Mouse (Mus musculus): ENCODE results near the gene Sppl2b.
A peak's percentile ranks its signal among the peaks of the same experiment; 100 is the strongest.

Gene Sppl2b

GRCm38 (mm10) chr10:80897861-80898510 is 42.9 kb downstream of the Sppl2b start:
- DNase-seq (ENCODE audit: low read depth) = no peak

GRCm38 (mm10) chr10:80899074-80899473 is 44.0 kb downstream of the Sppl2b start:
- no peak for DNase-seq (ENCODE audit: low read depth)

DNA sequence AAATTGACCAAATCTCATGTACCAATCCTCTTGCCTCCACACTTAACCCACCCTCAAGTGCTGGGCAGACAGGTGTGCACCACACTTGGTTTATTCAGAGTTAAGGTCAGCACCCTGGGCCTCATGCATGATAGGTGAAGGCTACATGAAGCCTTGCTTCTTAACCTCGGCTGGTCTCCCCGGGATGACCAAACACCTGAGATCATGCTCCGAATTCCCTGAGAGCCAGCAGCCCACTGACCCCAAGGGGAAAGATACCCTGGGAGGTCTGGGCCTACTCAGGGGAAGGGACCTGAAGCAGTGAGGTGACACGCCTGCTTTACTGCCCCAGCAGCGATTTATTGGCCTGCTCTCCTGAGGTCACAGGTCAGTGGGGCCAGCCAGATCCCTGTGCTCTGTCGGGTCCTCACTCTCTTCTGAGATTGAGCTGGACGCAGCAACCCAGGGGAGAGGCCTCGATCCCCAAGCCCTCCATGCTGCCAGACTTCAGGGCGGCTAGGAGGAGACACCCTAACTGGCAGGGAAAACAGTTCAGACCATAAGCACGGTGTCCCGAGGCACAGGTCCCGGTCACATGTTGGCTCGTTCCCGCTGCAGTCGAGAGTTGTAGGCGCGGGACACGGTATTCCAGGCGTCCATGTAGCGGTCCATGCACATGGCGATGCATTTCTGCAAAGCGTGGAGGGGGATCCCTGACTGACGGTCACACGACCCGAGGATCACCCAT is 44.7 kb downstream of the Sppl2b start:
- DNase-seq (ENCODE audit: low read depth) = no peak

DNA sequence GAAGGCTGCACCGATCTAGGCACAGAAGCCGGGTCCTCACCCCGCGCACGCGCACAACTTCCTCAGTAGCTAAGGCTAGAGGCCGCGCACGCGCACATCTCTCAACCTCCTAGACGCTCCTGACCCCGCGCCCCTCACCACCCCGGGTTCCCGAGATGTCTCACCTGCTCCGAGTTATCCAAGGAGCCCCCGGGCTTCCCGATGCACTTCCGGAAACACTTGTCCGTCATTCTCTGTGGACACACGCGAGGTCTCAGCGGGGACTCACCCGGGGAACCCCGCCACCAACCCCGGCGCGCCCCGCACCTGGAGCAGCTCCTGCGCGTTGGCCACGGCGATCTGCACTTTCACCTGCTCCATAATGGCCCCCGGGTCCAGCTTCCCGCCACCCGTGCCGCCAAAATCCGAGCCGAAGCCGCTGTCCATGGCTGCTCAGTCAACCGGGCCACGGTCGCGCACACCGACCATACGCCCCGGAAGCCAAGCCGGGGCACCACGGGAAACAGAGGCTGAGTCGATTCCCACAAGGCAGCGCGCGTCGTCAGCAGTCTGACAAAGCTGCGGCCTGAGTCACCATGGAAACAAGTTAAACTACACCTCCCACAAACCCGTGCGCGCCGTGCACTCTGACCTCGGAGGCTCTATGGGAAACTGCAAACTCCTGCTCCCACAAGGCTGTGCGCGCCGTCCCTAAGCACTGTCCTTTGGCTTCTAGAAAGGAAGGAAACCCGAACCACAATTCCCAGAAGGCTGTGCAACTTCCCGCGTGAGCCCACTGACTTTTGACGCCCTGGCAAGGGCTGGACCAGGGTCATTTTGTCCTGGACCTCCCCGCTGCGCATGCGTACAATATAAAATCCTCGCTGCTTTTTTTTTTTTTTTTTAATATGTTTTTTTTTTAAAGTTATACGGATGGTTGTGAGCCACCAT is 45.5 kb downstream of the Sppl2b start, which contains the start of gene Timm13:
Gene Timm13, minus strand, starts transcription at position 652 of the 930 bp plus-strand sequence.
- peak; percentile 100 for DNase-seq (ENCODE audit: low read depth)

DNA sequence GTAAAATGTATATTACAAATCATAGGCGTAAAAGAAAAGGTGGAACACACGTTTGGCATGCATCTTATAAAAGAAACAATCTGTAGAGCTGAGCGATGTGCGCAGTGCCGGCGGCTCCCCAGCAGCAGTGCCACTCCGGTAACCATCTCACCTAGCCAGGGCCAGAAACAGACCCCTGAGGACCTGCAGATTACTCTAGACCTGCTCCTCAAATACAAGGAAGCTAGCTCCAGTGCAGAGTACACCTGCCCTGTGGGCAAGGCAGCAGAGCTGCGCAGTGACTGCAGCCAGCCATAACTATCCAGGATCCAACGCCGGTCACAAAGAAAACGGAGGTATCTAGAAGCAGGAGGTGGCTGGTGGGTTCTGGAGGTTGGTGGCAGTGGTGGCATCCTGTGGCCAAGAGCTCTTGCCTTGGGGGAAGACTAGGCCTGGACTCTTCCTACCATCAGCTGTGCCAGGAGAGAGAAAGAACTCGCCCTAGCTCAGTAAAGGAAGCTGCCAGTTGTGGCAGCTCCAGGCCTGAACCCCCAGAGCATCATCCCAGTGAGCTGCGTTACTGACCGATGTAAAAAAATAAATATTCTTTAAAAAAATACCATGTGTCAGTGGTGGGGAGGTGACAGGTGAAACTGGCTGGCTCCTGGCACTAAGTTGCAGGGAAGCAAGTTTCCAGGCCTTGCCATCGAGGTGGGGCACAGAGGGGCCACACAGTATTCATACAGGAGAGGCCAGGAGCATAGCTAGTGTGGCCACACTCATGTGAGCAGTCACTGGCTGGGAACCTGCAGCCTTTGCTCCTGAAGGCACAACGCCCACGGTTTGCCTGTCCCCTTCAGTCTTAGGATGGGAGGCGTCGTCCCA is 46.6 kb downstream of the Sppl2b start:
- DNase-seq (ENCODE audit: low read depth) = no peak

GRCm38 (mm10) chr10:80902273-80902940 is 47.3 kb downstream of the Sppl2b start:
- no peak for DNase-seq (ENCODE audit: low read depth)

DNA sequence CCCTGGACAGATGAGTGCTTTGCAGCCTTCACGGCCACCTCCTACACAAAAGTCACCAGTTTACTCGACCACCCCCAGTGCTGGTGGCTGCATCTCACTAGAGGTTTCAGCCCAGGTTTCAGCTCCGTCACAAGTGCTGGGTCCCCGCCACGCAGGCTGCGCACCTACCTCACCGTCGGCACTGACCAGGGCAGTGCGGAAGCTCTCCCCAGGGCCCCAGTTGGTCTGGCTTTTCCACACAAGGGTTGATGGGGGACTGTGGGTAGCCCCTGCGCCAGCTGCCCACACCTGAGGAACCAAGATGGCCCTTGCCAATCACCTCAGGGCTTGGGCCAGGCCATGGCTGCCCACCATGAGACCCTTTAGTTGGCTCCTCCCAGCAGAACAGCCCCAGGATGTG is 48.2 kb downstream of the Sppl2b start:
- DNase-seq (ENCODE audit: low read depth) = no peak

GRCm38 (mm10) chr10:80904004-80904693 is 49.1 kb downstream of the Sppl2b start:
- no peak for DNase-seq (ENCODE audit: low read depth)

DNA sequence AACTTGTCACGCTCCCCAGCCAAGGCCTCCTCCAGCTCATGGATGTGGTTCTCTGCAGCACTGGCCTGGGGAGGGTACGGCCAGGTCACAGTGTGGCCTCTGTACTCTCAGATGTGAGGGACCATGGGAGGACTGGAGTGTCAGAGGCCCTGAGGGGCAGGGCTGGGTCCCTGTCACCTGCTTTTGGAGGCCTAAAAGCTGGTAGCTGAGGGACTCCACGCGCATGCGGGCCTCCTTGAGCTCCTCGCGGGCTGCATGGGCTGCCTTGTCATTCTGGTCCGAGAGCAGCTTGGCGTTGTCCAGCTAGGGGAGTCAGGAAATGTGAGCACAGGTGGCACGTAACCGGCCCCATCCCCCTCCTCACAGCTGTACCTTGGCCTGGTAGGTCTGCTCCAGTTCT is 49.6 kb downstream of the Sppl2b start:
- no peak for DNase-seq (ENCODE audit: low read depth)

DNA sequence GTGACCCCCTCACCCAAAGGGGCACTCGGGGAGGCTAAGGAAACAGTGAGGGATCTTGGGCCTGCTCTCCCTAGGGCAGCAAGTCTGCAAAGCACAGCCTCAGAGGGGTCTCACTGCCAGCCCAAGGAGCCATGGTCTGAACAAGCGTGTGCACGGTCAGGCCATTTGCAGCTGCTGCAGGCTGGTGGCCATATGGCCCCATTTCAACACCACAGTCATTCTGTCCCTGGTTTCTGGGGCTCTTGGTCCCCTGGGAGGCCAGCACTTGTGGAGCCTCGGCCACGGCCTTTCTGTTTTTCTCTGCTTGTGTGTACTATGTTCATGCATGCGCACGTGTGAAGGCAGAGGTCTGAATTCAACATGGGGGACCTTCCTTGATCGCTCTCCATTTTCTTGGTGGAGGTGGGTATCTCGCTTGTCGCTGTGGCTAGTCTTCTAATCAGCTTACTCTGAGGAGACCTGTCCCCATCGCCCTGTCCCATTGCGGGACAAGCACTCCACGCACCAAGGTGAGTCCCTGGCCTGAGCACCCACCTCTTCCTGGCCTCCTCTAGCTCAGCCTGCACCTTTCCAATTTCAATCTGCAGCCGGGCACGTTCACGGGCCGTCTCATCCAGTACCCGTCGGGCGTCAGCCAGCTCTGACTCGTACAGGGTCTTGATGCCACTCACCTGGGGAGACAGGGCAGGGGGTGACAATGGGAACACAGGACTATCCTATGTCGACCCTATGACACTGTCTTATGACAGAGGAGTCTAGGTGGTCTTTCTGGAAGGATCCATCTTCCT is 54.5 kb downstream of the Sppl2b start:
- no peak for DNase-seq (ENCODE audit: low read depth)

DNA sequence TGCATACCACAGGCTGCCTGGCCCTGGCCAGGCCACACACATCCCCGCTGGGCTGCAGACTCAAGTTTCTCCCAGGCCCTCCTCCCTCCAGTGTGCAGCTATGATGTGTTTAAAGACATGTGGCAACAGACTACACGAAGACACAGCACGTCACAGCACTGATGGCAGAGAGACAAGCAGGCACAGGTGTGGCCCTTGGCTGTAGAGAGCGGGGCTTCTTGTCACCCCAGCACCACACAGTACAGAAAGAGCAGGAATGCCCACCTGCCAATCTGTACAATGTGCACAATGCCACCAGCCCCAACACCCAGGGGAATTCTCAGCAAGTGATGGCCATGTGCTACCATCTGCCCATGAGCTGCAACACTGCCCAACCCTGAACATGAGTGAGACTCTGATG is 56.3 kb downstream of the Sppl2b start:
- no peak for DNase-seq (ENCODE audit: low read depth)

- no peak for DNase-seq (ENCODE audit: low read depth)
These were observed 56.8 kb downstream of the Sppl2b start for GRCm38 (mm10) chr10:80911891-80912290.

- DNase-seq (ENCODE audit: low read depth) = no peak
These were observed 58.4 kb downstream of the Sppl2b start for GRCm38 (mm10) chr10:80913364-80914011.

- DNase-seq (ENCODE audit: low read depth) = peak; percentile 31
These were observed 59.2 kb downstream of the Sppl2b start for GRCm38 (mm10) chr10:80914253-80914656.

DNA sequence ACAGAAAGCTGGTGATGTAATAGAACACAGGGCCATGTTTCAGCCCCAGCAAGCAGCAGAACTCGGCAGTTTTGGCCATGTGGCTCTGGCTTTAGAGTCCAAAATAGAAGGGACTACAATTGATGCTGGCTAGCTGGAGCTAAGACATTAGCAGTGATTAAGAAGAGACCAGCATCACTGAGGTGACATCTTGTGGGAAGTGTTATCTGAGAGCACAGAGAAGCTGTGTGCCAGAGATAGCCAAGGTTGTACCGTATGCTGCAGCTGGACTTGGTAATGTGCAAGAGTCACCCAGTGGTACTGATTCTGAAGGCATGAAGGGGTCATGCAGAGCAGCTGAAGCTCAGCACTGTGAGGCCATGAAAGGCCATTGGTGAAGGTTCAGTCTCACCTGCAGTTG is 60.2 kb downstream of the Sppl2b start:
- DNase-seq (ENCODE audit: low read depth) = no peak

- no peak for DNase-seq (ENCODE audit: low read depth)
These were observed 60.7 kb downstream of the Sppl2b start for GRCm38 (mm10) chr10:80915736-80916135.

DNA sequence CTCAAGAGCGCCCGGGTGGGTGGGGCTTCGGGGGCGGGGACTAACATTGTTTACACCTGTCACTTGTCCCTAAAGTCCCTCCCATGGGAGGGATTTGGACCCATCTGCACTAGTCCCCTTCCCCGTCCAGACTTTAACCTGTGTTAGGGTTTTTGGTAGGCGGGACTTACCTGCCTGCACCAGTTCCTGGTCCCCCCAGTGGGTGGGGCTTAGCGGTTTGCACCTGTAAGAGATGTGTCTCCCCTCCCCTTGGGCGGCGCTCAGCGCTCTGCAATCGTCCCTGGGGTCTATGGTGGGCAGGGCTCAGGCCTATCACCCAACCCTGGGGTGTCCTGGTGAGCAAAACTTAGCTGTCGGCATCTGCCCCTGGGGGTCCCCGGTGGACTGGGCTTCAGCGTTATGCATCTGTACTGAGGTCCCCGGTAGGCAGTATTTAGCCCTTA is 62.3 kb downstream of the Sppl2b start:
- DNase-seq (ENCODE audit: low read depth) = no peak

DNA sequence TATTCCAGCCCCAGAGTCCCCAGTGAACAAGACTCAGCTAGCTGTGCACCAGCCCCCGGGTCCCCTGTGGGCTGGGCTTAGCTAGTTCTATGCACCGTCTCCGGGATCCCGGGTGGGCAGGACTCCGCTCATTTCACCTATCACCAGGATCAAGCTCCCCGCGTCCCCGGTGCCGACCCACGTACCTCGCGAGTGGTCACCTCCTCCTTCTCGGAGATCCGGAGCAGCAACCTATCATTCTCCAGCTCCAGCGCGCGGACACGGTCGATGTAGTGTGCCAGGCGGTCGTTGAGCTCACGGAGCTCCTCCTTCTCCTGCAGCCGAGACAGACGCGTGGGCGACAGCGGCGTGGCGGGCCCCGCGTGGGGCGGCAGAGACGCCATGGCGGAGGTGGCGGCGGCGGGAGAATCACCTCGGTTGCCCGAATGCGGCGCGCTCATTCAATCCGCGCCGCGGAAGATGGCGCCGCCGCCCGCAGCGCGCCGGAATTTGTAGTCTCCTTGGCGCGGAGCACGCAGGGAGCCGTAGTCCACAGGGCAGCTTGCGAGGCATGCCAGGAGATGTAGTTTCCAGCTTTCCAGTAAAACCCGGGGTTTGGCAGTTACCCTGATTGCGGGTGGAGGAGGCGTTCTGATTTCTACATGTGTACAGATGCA is 62.8 kb downstream of the Sppl2b start, which contains the start of gene Lmnb2:
Gene Lmnb2, minus strand, starts transcription at position 467 of the 656 bp plus-strand sequence.
- DNase-seq (ENCODE audit: low read depth) = peak; percentile 63

Measured in 416B (cell line).